Mouse (Mus musculus) CH12.LX (cell line): ENCODE measurements around the gene Gm20388.

Source experiments
- CHD1 ChIP-seq: IDR thresholded peaks from 2 replicates; pipeline ENCODE4 v1.6.1; 2012; ENCODE audit warnings: low read depth, low read length, improper control_type of control experiment, inconsistent platforms
- CHD2 ChIP-seq: IDR thresholded peaks from 2 replicates; pipeline ENCODE4 v1.6.1; 2011; ENCODE audit warnings: low read length, improper control_type of control experiment
- CTCF ChIP-seq, 2 experiments: IDR thresholded peaks in 1 of 2; conservative IDR thresholded peaks in 1 of 2; 2 replicates each; pipeline ENCODE4 v1.5.1; 2011 to 2012; ENCODE audit warnings: low read depth in 2 of 2, low read length in 2 of 2, improper control_type of control experiment in 1 of 2, inconsistent platforms in 1 of 2, mild to moderate bottlenecking in 1 of 2, moderate library complexity in 1 of 2
- E2F4 ChIP-seq: IDR thresholded peaks from 2 replicates; pipeline ENCODE4 v1.6.1; 2011; ENCODE audit warnings: low read depth, low read length, improper control_type of control experiment; ENCODE audit not compliant: insufficient replicate concordance
- EP300 ChIP-seq: IDR thresholded peaks from 2 replicates; pipeline ENCODE4 v1.6.1; 2011; ENCODE audit warnings: low read length, improper control_type of control experiment
- HCFC1 ChIP-seq: IDR thresholded peaks from 2 replicates; pipeline ENCODE4 v1.6.1; 2012; ENCODE audit warnings: low read depth, mild to moderate bottlenecking, inconsistent platforms, low read length, improper control_type of control experiment
- JUND ChIP-seq: conservative IDR thresholded peaks from 2 replicates; pipeline ENCODE4 v1.6.1; 2011; ENCODE audit warnings: low read depth, low read length, improper control_type of control experiment
- KAT2A ChIP-seq: IDR thresholded peaks from 2 replicates; pipeline ENCODE4 v1.6.1; 2012; ENCODE audit warnings: low read length, improper control_type of control experiment, inconsistent platforms; ENCODE audit not compliant: insufficient replicate concordance
- MEF2A ChIP-seq: IDR thresholded peaks from 2 replicates; pipeline ENCODE4 v1.6.1; 2014; ENCODE audit warnings: low read depth, mild to moderate bottlenecking, inconsistent platforms, low read length, improper control_type of control experiment, borderline replicate concordance
- NRF1 ChIP-seq: IDR thresholded peaks from 2 replicates; pipeline ENCODE4 v1.6.1; 2014; ENCODE audit warnings: low read depth, mild to moderate bottlenecking, inconsistent platforms, low read length, improper control_type of control experiment, moderate library complexity
- POLR2A ChIP-seq: IDR thresholded peaks from 2 replicates; pipeline ENCODE4 v1.6.1; 2011; ENCODE audit warnings: low read depth, mild to moderate bottlenecking, improper control_type of control experiment, low read length
- SIN3A ChIP-seq: IDR thresholded peaks from 2 replicates; pipeline ENCODE4 v1.6.1; 2012; ENCODE audit warnings: low read length, improper control_type of control experiment, inconsistent platforms
- SMC3 ChIP-seq: IDR thresholded peaks from 2 replicates; pipeline ENCODE4 v1.6.1; 2011; ENCODE audit warnings: low read depth, low read length, improper control_type of control experiment

- no peak for TF ChIP-seq CTCF (conservative IDR thresholded peaks at IDR 0.05 in 1 of 2, IDR thresholded peaks at IDR 0.05 in 1 of 2; ENCODE audit: low read depth in 2 of 2, low read length in 2 of 2)
- no peak for TF ChIP-seq EP300
- no peak for TF ChIP-seq NRF1
- TF ChIP-seq SIN3A = no peak
- TF ChIP-seq POLR2A = no peak
- no peak for TF ChIP-seq HCFC1
- TF ChIP-seq CHD2 = no peak
- TF ChIP-seq SMC3 = no peak
- no peak for TF ChIP-seq E2F4
- no peak for TF ChIP-seq JUND
- no peak for TF ChIP-seq MEF2A
- TF ChIP-seq CHD1 = no peak
- TF ChIP-seq KAT2A = no peak
Observed at GRCm38 (mm10) chr8:123389026-123389425, 3478.4 kb downstream of the Gm20388 start.
